Mouse (Mus musculus) ES-Bruce4 (cell line): ENCODE results near the gene Gldn.

Experiments used
- CTCF ChIP-seq: IDR thresholded peaks from one replicate; pipeline ENCODE4 v1.8.1; 2011; ENCODE audit warnings: low read depth, low read length
- EP300 ChIP-seq: IDR thresholded peaks from 2 replicates; pipeline ENCODE4 v1.6.1; 2011; ENCODE audit warnings: low read depth, low read length; ENCODE audit not compliant: insufficient read depth
- POLR2A ChIP-seq: IDR thresholded peaks from one replicate; pipeline ENCODE4 v1.8.1; 2011; ENCODE audit warnings: low read length; ENCODE audit not compliant: insufficient read depth

GRCm38 (mm10) chr9:54287804-54288203, 1.5 kb downstream of the Gldn start:
- TF ChIP-seq CTCF (no peak), POLR2A (no peak), EP300 (no peak)
